Mouse (Mus musculus) forebrain, embryonic 11.5 days (tissue): Measurements from ENCODE around the gene Rab1a. TPM values are rescaled to one million over a fixed set of nuclear protein-coding genes. Genes with fewer than 3 reads are reported as not detected.

Source experiments
- ATAC-seq: fragments of 200-750 bp; cut with Nextera tagmentation; replicated peaks from 2 replicates; pipeline ENCODE4 v1.8.0; 2017; ENCODE audit warnings: moderate TSS enrichment; ENCODE audit not compliant: low FRiP score
- DNase-seq: peaks from one replicate; pipeline ENCODE4 v3.0.0-alpha.2; 2017; ENCODE audit warnings: low spot score
- H3K27ac ChIP-seq: fragments of 300-500 bp; sonication (generic); 2 replicates; pipeline ENCODE4 v1.5.1; 2014; ENCODE audit warnings: low read depth, low read length
- H3K27me3 ChIP-seq: fragments of 300-500 bp; sonication (generic); 2 replicates; pipeline ENCODE4 v1.6.1; 2014; ENCODE audit warnings: mild to moderate bottlenecking, low read length, mixed read lengths; ENCODE audit not compliant: control insufficient read depth, insufficient read depth
- H3K36me3 ChIP-seq: fragments of 300-500 bp; sonication (generic); 2 replicates; pipeline ENCODE4 v1.6.1; 2014; ENCODE audit warnings: mild to moderate bottlenecking, low read length, moderate library complexity, mixed read lengths; ENCODE audit not compliant: control insufficient read depth, insufficient read depth
- H3K4me1 ChIP-seq: fragments of 300-500 bp; sonication (generic); replicated peaks from 2 replicates; pipeline ENCODE4 v1.6.1; 2014; ENCODE audit warnings: low read length, mixed read lengths; ENCODE audit not compliant: control insufficient read depth, insufficient read depth
- H3K4me2 ChIP-seq: fragments of 300-500 bp; sonication (generic); 2 replicates; pipeline ENCODE4 v1.6.1; 2014; ENCODE audit warnings: low read depth, mild to moderate bottlenecking, low read length, moderate library complexity, mixed read lengths; ENCODE audit not compliant: severe bottlenecking
- H3K4me3 ChIP-seq: fragments of 300-500 bp; sonication (generic); 2 replicates; pipeline ENCODE4 v1.5.1; 2014; ENCODE audit warnings: low read depth, low read length
- H3K9ac ChIP-seq: fragments of 300-500 bp; sonication (generic); 2 replicates; pipeline ENCODE4 v1.6.1; 2014; ENCODE audit warnings: low read length
- H3K9me3 ChIP-seq: fragments of 300-500 bp; sonication (generic); 2 replicates; pipeline ENCODE4 v1.6.1; 2016; ENCODE audit warnings: low read length, mixed read lengths; ENCODE audit not compliant: control insufficient read depth
- WGBS: fragments of 180-500 bp; shearing (Covaris S2); extraction: QIAGEN DNeasy Blood & Tissue Kit; methylation state at CpG from one replicate; pipeline ENCODE4 v1.1.7; 2014; 5-methylcytosine and 5-hydroxymethylcytosine counted together
- polyA plus RNA-seq: library from polyadenylated mRNA; unstranded; fragments of >200 nt; fragmentation: Nextera tagmentation; extraction: Ambion mirVana; gene quantifications from 2 replicates; pipeline ENCODE4 v1.2.1, GENCODE M21; 2014

Rab1a gene
- polyA plus RNA-seq, 1 experiment from 2014 or later: 242 TPM

GRCm38 (mm10) chr11:20229311-20229710, 28.1 kb downstream of the Rab1a start:
- H3K27ac ChIP-seq: no peak overlapping the region
- peaks cover 5% of the 10 kb centered on the region; the same call in 1 of the 2 replicates for H3K4me1 ChIP-seq
- DNase-seq (no peak), ATAC-seq (no peak)
- H3K27me3 ChIP-seq: no peaks in the 10 kb centered on the region
- no peak overlapping the region for H3K4me3 ChIP-seq
- WGBS: 88% methylated on average over 4 of the region's 4 CpGs
- H3K4me2 ChIP-seq: no peak overlapping the region
- no peak overlapping the region for H3K9ac ChIP-seq
- H3K9me3 ChIP-seq: no peaks in the 10 kb centered on the region
- peaks cover 14% of the 10 kb centered on the region for H3K36me3 ChIP-seq

GRCm38 (mm10) chr11:20230286-20230685, 29.1 kb downstream of the Rab1a start:
- ATAC-seq (no peak), DNase-seq (no peak)
- Histone ChIP-seq H3K27ac (no peak overlapping the region), H3K27me3 (no peaks in the 10 kb centered on the region), H3K9me3 (no peaks in the 10 kb centered on the region), H3K36me3 (peaks cover 14% of the 10 kb centered on the region), H3K4me3 (no peak overlapping the region), H3K9ac (no peak overlapping the region), H3K4me2 (no peak overlapping the region), H3K4me1 (peaks cover 5% of the 10 kb centered on the region; the same call in 1 of the 2 replicates)
- WGBS: 82% methylated on average over 1 of the region's 1 CpGs

GRCm38 (mm10) chr11:20231128-20231878, 30.1 kb downstream of the Rab1a start:
- WGBS: 39% methylated on average over 8 of the region's 8 CpGs
- H3K27ac ChIP-seq: peak overlapping the region; percentile 50
- H3K27me3 ChIP-seq: no peaks in the 10 kb centered on the region
- H3K9ac ChIP-seq: no peak overlapping the region
- H3K9me3 ChIP-seq: no peaks in the 10 kb centered on the region
- peaks cover 12% of the 10 kb centered on the region; the same call in 1 of the 2 replicates for H3K36me3 ChIP-seq
- H3K4me1 ChIP-seq: peaks cover 5% of the 10 kb centered on the region; the same call in 1 of the 2 replicates
- no peak for DNase-seq
- no peak overlapping the region for H3K4me2 ChIP-seq
- H3K4me3 ChIP-seq: no peak overlapping the region
- ATAC-seq: peak; percentile 57

GRCm38 (mm10) chr11:20232016-20232755, 31.0 kb downstream of the Rab1a start:
- DNase-seq (no peak), ATAC-seq (no peak)
- H3K27me3 ChIP-seq: no peaks in the 10 kb centered on the region
- no peak overlapping the region for H3K9ac ChIP-seq
- H3K4me1 ChIP-seq: peaks cover 5% of the 10 kb centered on the region; the same call in 1 of the 2 replicates
- no peak overlapping the region for H3K27ac ChIP-seq
- no peaks in the 10 kb centered on the region for H3K9me3 ChIP-seq
- H3K4me2 ChIP-seq: no peak overlapping the region
- H3K4me3 ChIP-seq: no peak overlapping the region
- WGBS: 85% methylated on average over 4 of the region's 5 CpGs
- peaks cover 12% of the 10 kb centered on the region; the same call in 1 of the 2 replicates for H3K36me3 ChIP-seq

- WGBS: 75% methylated on average over 3 of the region's 3 CpGs
- Histone ChIP-seq H3K36me3 (peaks cover 20% of the 10 kb centered on the region; the same call in 1 of the 2 replicates), H3K27ac (no peak overlapping the region), H3K9ac (no peak overlapping the region), H3K4me3 (no peak overlapping the region), H3K27me3 (no peaks in the 10 kb centered on the region), H3K4me2 (no peak overlapping the region), H3K4me1 (peaks cover 5% of the 10 kb centered on the region; the same call in 1 of the 2 replicates), H3K9me3 (no peaks in the 10 kb centered on the region)
- no peak for DNase-seq
- no peak for ATAC-seq
These were observed 33.0 kb downstream of the Rab1a start for GRCm38 (mm10) chr11:20234233-20234632.

GRCm38 (mm10) chr11:20237018-20237417, 35.8 kb downstream of the Rab1a start:
- H3K4me3 ChIP-seq: no peak overlapping the region
- H3K27ac ChIP-seq: no peak overlapping the region
- DNase-seq (no peak), ATAC-seq (no peak)
- no peak overlapping the region for H3K4me2 ChIP-seq
- H3K9ac ChIP-seq: no peak overlapping the region
- no peaks in the 10 kb centered on the region for H3K9me3 ChIP-seq
- H3K27me3 ChIP-seq: no peaks in the 10 kb centered on the region
- H3K4me1 ChIP-seq: no peaks in the 10 kb centered on the region
- H3K36me3 ChIP-seq: peaks cover 19% of the 10 kb centered on the region; the same call in 1 of the 2 replicates
- 92% methylated on average over 7 of the region's 7 CpGs for WGBS

- Histone ChIP-seq H3K27me3 (no peaks in the 10 kb centered on the region), H3K4me3 (no peak overlapping the region), H3K9ac (no peak overlapping the region), H3K4me1 (no peaks in the 10 kb centered on the region), H3K36me3 (peaks cover 19% of the 10 kb centered on the region; the same call in 1 of the 2 replicates), H3K27ac (no peak overlapping the region), H3K9me3 (no peaks in the 10 kb centered on the region), H3K4me2 (no peak overlapping the region)
- 92% methylated on average over 3 of the region's 3 CpGs for WGBS
- ATAC-seq (no peak), DNase-seq (no peak)
These were observed 36.7 kb downstream of the Rab1a start for GRCm38 (mm10) chr11:20237976-20238375.

GRCm38 (mm10) chr11:20239279-20239861, 38.1 kb downstream of the Rab1a start:
- Histone ChIP-seq H3K9me3 (no peaks in the 10 kb centered on the region), H3K27ac (no peak overlapping the region), H3K4me1 (0 out of 2 replicates have a peak, but pooled peaks cover 3% of the 10 kb centered on the region), H3K36me3 (peaks cover 19% of the 10 kb centered on the region; the same call in 1 of the 2 replicates), H3K9ac (no peak overlapping the region), H3K4me3 (no peak overlapping the region), H3K4me2 (no peak overlapping the region), H3K27me3 (no peaks in the 10 kb centered on the region)
- ATAC-seq (no peak), DNase-seq (no peak)
- 90% methylated on average over 9 of the region's 9 CpGs for WGBS
